Mouse (Mus musculus) adrenal gland, postnatal 10 days (tissue): ENCODE results near the gene Enc1. TPM values are rescaled to one million over a fixed set of nuclear protein-coding genes. Genes with fewer than 3 reads are reported as not detected.
"Not testable (repeated sequence)": the region's sequence is repeated elsewhere in the genome, so short reads cannot be mapped to it uniquely, and the experiment has no call there.

Experiments used
- DNase-seq: peaks from one replicate; pipeline ENCODE4 v3.0.0; 2021; ENCODE audit warnings: mixed read lengths
- total RNA-seq, 2 experiments: library from RNA; stranded (reverse); gene quantifications; 2 replicates each; pipeline ENCODE4 v1.2.3; 2021

The Enc1 gene
- total RNA-seq, 2 experiments from 2014 or later, result 19.6 to 20.3 TPM

GRCm38 (mm10) chr13:97251736-97252135 is 10.8 kb downstream of the Enc1 start:
- no peak for DNase-seq

- no peak for DNase-seq
These were observed 11.6 kb downstream of the Enc1 start for GRCm38 (mm10) chr13:97252469-97252868.

DNA sequence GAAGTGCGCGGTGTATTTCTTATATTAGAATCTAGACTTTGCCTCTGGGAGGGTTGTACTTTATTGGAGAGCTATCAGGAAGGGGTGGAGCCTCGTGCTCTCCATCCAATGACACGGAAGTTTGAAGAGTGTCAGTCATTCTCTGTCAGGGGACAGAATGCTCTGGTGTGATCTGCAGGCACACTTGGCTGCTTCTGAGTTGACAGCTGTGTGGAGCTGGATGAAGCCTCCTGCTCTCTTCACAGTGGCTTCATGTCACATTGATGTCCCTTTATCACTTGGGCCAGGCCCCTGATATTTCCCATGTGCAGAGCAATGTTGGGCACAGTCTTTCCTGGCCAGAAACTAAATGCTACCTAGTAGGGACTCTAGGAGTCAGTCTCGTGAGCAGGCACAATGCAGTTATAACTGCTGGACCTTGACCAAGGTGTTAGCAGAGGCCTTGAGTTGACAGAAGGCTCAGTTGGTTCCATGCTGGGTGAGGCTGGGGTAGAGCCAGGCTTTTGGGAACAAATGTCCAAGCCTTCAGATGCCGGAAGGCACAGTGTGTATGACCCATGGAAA is 12.6 kb downstream of the Enc1 start:
- DNase-seq, result no peak

DNA sequence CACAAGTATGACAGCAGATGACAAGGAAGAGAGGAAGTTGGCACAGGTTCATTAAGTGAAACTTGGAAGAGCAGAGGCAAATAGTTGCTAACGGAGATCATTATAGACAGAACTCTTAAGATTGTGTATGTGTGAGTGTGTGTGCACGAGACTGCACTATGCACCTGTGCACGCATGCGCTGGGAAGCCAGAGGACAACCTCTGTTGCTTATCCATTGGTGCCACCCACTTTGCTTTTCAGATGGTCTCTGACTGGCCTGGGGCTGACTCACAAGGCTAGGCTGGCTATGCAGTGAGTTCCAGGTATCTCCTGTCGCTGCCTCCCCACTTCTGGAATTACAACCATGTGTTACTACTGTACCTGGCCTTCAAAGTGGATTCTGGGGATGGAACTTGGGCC is 13.1 kb downstream of the Enc1 start:
- DNase-seq, result no peak

- no peak for DNase-seq
These were observed 13.8 kb downstream of the Enc1 start for GRCm38 (mm10) chr13:97254564-97255164.

DNA sequence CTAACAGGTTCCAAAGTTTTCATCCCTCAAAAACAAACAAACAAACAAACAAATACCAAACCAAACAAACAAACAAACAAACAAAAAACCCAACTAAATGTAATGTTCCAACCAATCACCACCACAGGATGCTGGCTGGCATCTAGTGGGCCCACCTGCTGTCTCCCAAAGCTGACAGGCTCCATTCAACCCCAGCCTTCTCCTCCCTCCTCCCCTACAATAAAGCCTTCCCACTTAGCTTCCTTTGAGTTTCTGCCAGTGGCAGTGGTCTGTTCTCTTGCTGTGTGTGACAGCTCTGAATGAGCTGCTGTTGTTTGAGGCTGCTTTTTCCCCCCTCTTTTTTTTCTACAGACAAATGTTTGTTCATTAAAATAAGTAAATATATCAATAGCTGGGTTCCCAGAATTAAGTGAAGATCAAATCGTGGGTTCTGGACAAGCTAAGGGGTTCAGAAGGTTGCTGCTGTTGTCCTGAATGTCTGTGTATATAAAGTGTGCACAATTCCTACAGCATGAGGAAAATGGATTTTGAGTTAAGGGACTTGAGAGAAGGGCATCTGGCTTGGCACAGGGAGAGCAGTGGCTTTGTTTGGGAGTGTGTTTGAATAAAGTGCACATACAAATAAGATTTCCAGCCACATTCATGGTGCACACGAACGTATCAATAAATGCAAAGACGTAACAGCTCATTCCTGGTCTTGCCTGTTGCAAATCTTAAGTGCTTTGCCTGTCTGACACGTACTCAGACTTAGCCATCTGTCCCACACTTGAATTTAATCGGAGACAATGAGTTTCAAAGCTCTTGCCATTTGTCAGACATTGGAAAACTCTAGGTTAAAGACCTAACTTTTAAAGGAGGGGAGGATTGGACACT is 15.3 kb downstream of the Enc1 start:
- no peak for DNase-seq

- no peak for DNase-seq
These were observed 16.0 kb downstream of the Enc1 start for GRCm38 (mm10) chr13:97256849-97257379.

- no peak for DNase-seq
These were observed 18.4 kb downstream of the Enc1 start for GRCm38 (mm10) chr13:97259271-97259670.

GRCm38 (mm10) chr13:97260456-97261180 is 19.7 kb downstream of the Enc1 start:
- DNase-seq, result no peak

DNA sequence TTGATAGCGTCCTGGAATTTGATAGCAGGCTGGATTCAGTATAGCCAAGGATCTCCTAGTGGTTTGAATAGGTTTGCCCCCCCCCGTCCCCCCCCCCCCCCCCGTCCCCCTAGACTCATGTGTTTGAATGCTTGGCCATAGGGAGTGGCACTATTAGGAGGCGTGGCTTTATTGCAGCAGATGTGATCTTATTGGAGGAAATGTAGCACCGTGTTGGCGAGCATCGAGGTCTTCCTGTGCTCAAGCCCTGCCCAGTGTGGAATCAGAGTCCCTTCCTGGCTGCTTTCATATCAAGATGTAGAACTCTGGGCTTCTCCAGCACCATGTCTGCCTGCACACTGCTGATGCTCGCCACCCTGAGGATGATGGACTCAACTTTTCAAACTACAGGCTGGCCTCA is 20.6 kb downstream of the Enc1 start:
- no peak for DNase-seq

- DNase-seq, result no peak
These were observed 21.8 kb downstream of the Enc1 start for GRCm38 (mm10) chr13:97262676-97263075.

DNA sequence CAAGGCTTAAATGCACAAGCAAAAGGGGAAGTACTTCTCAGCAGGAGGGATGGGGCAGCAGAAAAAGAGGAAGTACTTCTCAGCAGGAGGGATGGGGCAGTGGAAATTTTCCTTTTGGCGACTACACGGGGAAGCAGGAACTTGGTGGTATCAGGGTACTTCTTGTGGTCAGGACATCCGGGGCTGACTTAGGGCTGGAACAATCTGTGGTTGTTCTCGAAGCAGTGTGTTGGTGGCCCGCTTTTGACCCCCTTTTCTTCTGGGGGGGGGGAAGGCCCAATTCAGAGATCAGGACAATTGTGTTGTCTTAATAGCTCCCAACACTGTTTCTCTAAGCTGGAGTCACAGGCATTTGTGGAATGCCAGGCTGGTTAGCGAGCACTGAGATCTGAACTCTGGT is 24.6 kb downstream of the Enc1 start:
- DNase-seq, result not testable (repeated sequence)

GRCm38 (mm10) chr13:97270723-97271122 is 29.8 kb downstream of the Enc1 start:
- DNase-seq, result no peak

GRCm38 (mm10) chr13:97271641-97272040 is 30.7 kb downstream of the Enc1 start:
- DNase-seq, result no peak

- DNase-seq, result no peak
These were observed 33.9 kb downstream of the Enc1 start for GRCm38 (mm10) chr13:97274757-97275156.

- DNase-seq, result no peak
These were observed 34.6 kb downstream of the Enc1 start for GRCm38 (mm10) chr13:97275482-97275881.

DNA sequence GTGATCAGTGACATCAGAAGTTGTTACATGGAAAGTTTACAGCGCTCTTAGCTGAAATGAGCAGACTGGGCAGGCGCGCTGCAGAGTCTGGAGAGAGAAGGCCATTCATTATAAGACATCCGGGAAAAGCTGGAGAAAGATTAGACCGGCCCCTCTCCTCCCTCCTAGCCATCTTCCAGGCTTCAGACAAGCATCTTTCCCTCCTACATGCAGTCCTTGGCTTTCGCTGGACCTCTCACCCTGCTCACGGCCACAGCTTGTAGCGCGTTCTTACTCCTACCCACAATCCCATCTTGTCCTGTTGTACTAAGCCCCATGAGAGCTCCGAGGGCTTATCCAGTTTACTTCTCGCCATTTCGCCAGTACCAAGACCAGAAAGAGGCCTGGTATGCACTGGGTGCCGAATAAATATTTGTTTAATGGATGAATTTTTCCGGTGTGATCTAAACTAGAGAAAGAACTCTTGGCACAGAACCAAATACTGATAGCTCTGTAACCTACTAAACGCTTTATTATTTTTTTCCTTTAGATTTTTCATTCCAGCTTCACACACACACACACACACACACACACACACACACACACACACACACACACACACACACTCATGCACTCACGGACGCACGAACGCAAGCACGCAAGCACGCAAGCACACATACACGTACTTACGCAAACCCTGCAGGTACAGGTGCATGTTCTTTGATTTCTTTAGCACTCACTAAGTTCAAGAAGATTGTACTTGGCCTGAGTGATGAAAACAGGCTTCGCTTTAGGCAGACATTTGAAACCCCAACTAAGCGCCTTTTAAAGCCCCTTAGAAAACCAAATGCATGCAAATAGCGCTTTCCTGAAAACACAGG is 41.4 kb downstream of the Enc1 start:
- no peak for DNase-seq

GRCm38 (mm10) chr13:97282911-97283281 is 42.0 kb downstream of the Enc1 start:
- no peak for DNase-seq

GRCm38 (mm10) chr13:97287046-97287445 is 46.1 kb downstream of the Enc1 start:
- DNase-seq, result no peak

DNA sequence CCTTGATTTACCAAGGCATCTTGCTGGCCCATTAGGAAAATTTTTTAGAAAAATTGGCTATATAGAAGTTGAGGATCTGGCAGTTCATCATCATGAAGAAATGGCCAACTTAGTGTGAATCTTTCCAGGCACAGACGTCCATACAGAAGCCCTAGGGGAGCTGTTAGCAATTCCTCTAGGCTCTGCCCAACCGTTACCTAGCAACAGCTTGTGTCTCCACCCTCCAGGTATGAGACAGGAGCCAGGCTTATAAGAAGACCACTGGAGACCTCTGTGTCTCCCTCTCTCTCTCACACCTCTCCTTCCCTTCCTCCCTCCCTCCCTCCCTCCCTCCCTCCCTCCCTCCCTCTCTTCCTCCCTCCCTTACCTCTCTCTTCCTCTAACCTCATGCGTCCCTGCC is 49.8 kb downstream of the Enc1 start:
- no peak for DNase-seq

GRCm38 (mm10) chr13:97291354-97291753 is 50.4 kb downstream of the Enc1 start:
- no peak for DNase-seq

DNA sequence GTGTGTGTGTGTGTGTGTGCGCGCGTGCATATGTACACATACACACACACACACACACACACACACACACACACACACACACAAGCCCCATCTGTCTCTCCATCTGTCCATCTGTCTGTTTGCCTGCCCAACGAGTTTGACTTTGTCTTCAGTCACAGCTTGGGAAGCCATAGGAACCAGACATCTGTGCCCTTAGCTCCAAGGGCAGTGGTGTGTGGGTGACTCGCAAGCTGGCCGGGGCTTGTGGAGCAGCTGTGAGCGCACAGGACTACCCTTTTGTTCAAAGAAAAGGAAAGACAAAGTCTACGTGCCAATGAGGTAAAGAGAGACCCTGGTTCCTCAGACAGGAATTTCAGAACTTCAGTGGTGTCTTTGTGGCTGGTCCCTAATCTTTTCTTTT is 51.1 kb downstream of the Enc1 start:
- DNase-seq, result no peak
